29 mouse cellular contexts compared by ENCODE assay signal in the genomic region with DNA sequence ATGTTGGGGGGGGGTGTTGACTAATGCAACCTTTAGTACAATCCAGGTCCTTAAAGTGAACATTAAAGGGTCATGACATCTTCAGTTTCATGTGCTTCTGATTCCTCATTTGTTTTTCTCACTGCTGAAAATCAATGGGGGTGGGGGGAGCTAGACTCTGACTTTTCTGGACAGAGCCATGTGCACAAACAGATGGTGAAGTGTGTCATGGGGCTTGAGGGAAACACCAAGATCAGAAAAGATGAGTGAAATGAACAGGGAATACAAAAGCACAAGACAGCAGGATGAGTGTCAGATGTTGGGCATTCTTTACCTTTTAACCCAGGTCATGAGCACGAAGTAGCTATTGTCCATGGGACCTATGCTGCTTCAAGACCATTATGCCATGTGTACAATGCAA.
DNase-seq lines count a peak whose midpoint lies in the region; TF ChIP-seq lines count a peak whose summit lies in the region.
"Had no signal": no experiment of that assay in that cellular context is flagged by ENCODE, and none has a peak within 500 bp of the region (broad histone marks: within the 10 kb centered on the region; RNA-seq: fewer than 3 reads in every experiment).

No protein-coding gene starts in this region.

- WGBS in cerebellum, adult 2 months = 2% methylated on average over 1 of the region's 1 CpGs

- peak overlapping the region; percentile 81; the same call in 1 of the 2 replicates for H3K27ac ChIP-seq in cerebellum, adult 2 months (ENCODE audit: insufficient read depth, low read length)
- H3K27ac ChIP-seq: embryonic facial prominence, embryonic 12.5 days; forebrain, embryonic 10.5 days; forebrain, embryonic 15.5 days; gastrocnemius, adult 2 months; heart, adult 2 months; hindbrain, embryonic 14.5 days; limb, embryonic 13.5 days; lung, embryonic 15.5 days; neural tube, embryonic 12.5 days; stomach, postnatal 0 days had no signal

- H3K4me3 ChIP-seq in cerebellum, adult 2 months (replicated peaks; ENCODE audit: insufficient read depth, low read depth, low read length) = no peak overlapping the region
- H3K4me3 ChIP-seq: embryonic facial prominence, embryonic 12.5 days; forebrain, embryonic 10.5 days; forebrain, embryonic 15.5 days; gastrocnemius, adult 2 months; heart, adult 2 months; heart, embryonic 12.5 days; limb, embryonic 13.5 days; lung, embryonic 15.5 days; myocyte; neural tube, embryonic 12.5 days had no signal

- intact Hi-C loops in left cerebral cortex, postnatal 4 days (cut with DNase I) = no loop called here

- H3K27me3 ChIP-seq in cerebellum, adult 2 months (ENCODE audit: control insufficient read depth, insufficient read depth, low read length) = no peaks in the 10 kb centered on the region
- H3K27me3 ChIP-seq: embryonic facial prominence, embryonic 12.5 days; forebrain, embryonic 15.5 days; heart, embryonic 12.5 days; limb, embryonic 13.5 days; lung, embryonic 15.5 days; neural tube, embryonic 12.5 days had no signal

- peaks cover 26% of the 10 kb centered on the region for H3K4me1 ChIP-seq in cerebellum, adult 2 months (ENCODE audit: control insufficient read depth, insufficient read depth, low read length)
- H3K4me1 ChIP-seq: embryonic facial prominence, embryonic 12.5 days; heart, embryonic 12.5 days; limb, embryonic 13.5 days; lung, embryonic 15.5 days; neural tube, embryonic 12.5 days had no signal

- no peak for TF ChIP-seq POLR2A in cerebellum, adult 2 months (IDR thresholded peaks at IDR 0.05; ENCODE audit: borderline replicate concordance, insufficient read depth, low read length)

- no peak for TF ChIP-seq CTCF in cerebellum, adult 2 months (IDR thresholded peaks at IDR 0.05; ENCODE audit: borderline replicate concordance, insufficient read depth, low read depth, low read length)

- DNase-seq in left cerebral cortex, postnatal 4 days = peak; percentile 2
- no peak for DNase-seq in left cerebral cortex, adult 8-10 months (ENCODE audit: low spot score in 2 of 2)
- peak; percentile 67 to 85 for DNase-seq in cerebellum, adult 2 months
- DNase-seq in cerebellum, postnatal 14 days = peak; percentile 60 to 68
- no peak for DNase-seq in ovary, adult 18-20 months (ENCODE audit: low spot score)
- no peak for DNase-seq in thymus, postnatal 14 days
- DNase-seq: adrenal gland, adult 2 months; adrenal gland, postnatal 36 days; B cell, adult 2 months; embryo, embryonic 11 days; gastrocnemius, adult 2 months; gastrocnemius, postnatal 36 days; heart, adult 2 months; heart, postnatal 4 days; kidney, adult 18-20 months; kidney, postnatal 36 days; layer of hippocampus, postnatal 36 days; right cerebral cortex, postnatal 4 days; thymus, adult 18-20 months had no signal

Comparison
In these comparisons a context has a peak if more than half of its experiments do, and no peak if none do; other contexts are left out.
1. DNase-seq: peak in left cerebral cortex, postnatal 4 days (single experiment), cerebellum, adult 2 months (2 of 2) and cerebellum, postnatal 14 days (2 of 2); none in left cerebral cortex, adult 8-10 months (0 of 2), ovary, adult 18-20 months (single experiment) and thymus, postnatal 14 days (single experiment).